Mouse (Mus musculus): ENCODE data around the gene Phf24. TPM values are rescaled to one million over a fixed set of nuclear protein-coding genes. Genes with fewer than 3 reads are reported as not detected.

Phf24 gene
- total and polyA plus RNA-seq, 3 experiments: not detected

GRCm38 (mm10) chr4:42924095-42924710 is 7.7 kb downstream of the Phf24 start:
- TF ChIP-seq MAZ (IDR thresholded peaks at IDR 0.05; ENCODE audit: low read depth, low read length): no peak
- no peak for TF ChIP-seq BHLHE40 (IDR thresholded peaks at IDR 0.05; ENCODE audit: low read depth, low read length)
- no peak for TF ChIP-seq NELFE (IDR thresholded peaks at IDR 0.05; ENCODE audit: low read depth, low read length)
- H3K4me1 ChIP-seq (ENCODE audit: control insufficient read depth in 1 of 2, insufficient read depth in 2 of 2): no peaks in the 10 kb centered on the region
- H3K9ac ChIP-seq (ENCODE audit: insufficient read depth, low read depth): no peak overlapping the region
- in situ Hi-C loops (cut with MboI; ENCODE audit: low pct_ligation_motif_present, low pct_unique_long_range_greater_than_20kb, low sequenced_read_pairs): no loop called here
- no peaks in the 10 kb centered on the region for H3K79me2 ChIP-seq (replicated peaks; ENCODE audit: control insufficient read depth, extremely low read depth, insufficient read depth, poor library complexity, severe bottlenecking)
- dilution Hi-C loops (cut with MboI; ENCODE audit: extremely low pct_ligation_motif_present, extremely low pct_unique_long_range_greater_than_20kb, low sequenced_read_pairs): no loop called here
- H3K4me2 ChIP-seq (ENCODE audit: insufficient read depth, low read depth, poor library complexity, severe bottlenecking): no peak overlapping the region
- H3K4me3 ChIP-seq (replicated peaks in 1 of 3; ENCODE audit: low read depth in 2 of 3, low read length in 2 of 3, poor library complexity in 1 of 3): no peak overlapping the region
- peaks cover 5% of the 10 kb centered on the region for H3K9me3 ChIP-seq (replicated peaks; ENCODE audit: low read length)
- no peaks in the 10 kb centered on the region for H3K36me3 ChIP-seq (replicated peaks in 1 of 2; ENCODE audit: control insufficient read depth in 1 of 2, insufficient read depth in 1 of 2, low read length in 1 of 2)
- no peak for DNase-seq (ENCODE audit: extremely low read depth)
- peaks cover 78% of the 10 kb centered on the region for H3K27me3 ChIP-seq (replicated peaks)
- H3K27ac ChIP-seq (ENCODE audit: insufficient read depth, low read depth): no peak overlapping the region

- H3K4me3 ChIP-seq (replicated peaks in 1 of 3; ENCODE audit: low read depth in 2 of 3, low read length in 2 of 3, poor library complexity in 1 of 3): no peak overlapping the region
- peaks cover 71% of the 10 kb centered on the region for H3K27me3 ChIP-seq (replicated peaks)
- no peaks in the 10 kb centered on the region for H3K79me2 ChIP-seq (replicated peaks; ENCODE audit: control insufficient read depth, extremely low read depth, insufficient read depth, poor library complexity, severe bottlenecking)
- in situ Hi-C loops (cut with MboI; ENCODE audit: low pct_ligation_motif_present, low pct_unique_long_range_greater_than_20kb, low sequenced_read_pairs) (no loop called here), dilution Hi-C loops (cut with MboI; ENCODE audit: extremely low pct_ligation_motif_present, extremely low pct_unique_long_range_greater_than_20kb, low sequenced_read_pairs) (no loop called here)
- H3K4me1 ChIP-seq (ENCODE audit: control insufficient read depth in 1 of 2, insufficient read depth in 2 of 2): no peaks in the 10 kb centered on the region
- no peak overlapping the region for H3K4me2 ChIP-seq (ENCODE audit: insufficient read depth, low read depth, poor library complexity, severe bottlenecking)
- TF ChIP-seq SMC3 (IDR thresholded peaks at IDR 0.05; ENCODE audit: low read depth, low read length) (peak; percentile 35), USF2 (conservative IDR thresholded peaks at IDR 0.05; ENCODE audit: low read depth, low read length) (no peak), TCF12 (IDR thresholded peaks at IDR 0.05; ENCODE audit: low read depth, low read length) (no peak), E2F4 (IDR thresholded peaks at IDR 0.05; ENCODE audit: insufficient replicate concordance, low read depth, low read length) (no peak), CHD1 (IDR thresholded peaks at IDR 0.05; ENCODE audit: low read depth, low read length) (no peak), RAD21 (IDR thresholded peaks at IDR 0.05; ENCODE audit: low read depth, low read length) (peak; percentile 30), CTCF (conservative IDR thresholded peaks at IDR 0.05 in 1 of 2, IDR thresholded peaks at IDR 0.05 in 1 of 2; ENCODE audit: low read depth in 2 of 2, low read length in 2 of 2) (peak; percentile 13 to 51; a peak in 3 of 4 replicates)
- no peak overlapping the region for H3K27ac ChIP-seq (ENCODE audit: insufficient read depth, low read depth)
- H3K36me3 ChIP-seq (replicated peaks in 1 of 2; ENCODE audit: control insufficient read depth in 1 of 2, insufficient read depth in 1 of 2, low read length in 1 of 2): no peaks in the 10 kb centered on the region
- H3K9ac ChIP-seq (ENCODE audit: insufficient read depth, low read depth): no peak overlapping the region
- peaks cover 5% of the 10 kb centered on the region for H3K9me3 ChIP-seq (replicated peaks; ENCODE audit: low read length)
- no peak for DNase-seq (ENCODE audit: extremely low read depth)
These were observed 11.7 kb downstream of the Phf24 start for GRCm38 (mm10) chr4:42928209-42928608.

- no peaks in the 10 kb centered on the region for H3K36me3 ChIP-seq (replicated peaks in 1 of 2; ENCODE audit: control insufficient read depth in 1 of 2, insufficient read depth in 1 of 2, low read length in 1 of 2)
- no peak overlapping the region for H3K4me2 ChIP-seq (ENCODE audit: insufficient read depth, low read depth, poor library complexity, severe bottlenecking)
- in situ Hi-C loops (cut with MboI; ENCODE audit: low pct_ligation_motif_present, low pct_unique_long_range_greater_than_20kb, low sequenced_read_pairs): no loop called here
- TF ChIP-seq ELF1 (IDR thresholded peaks at IDR 0.05; ENCODE audit: low read depth, low read length) (no peak), ETS1 (conservative IDR thresholded peaks at IDR 0.05; ENCODE audit: low read depth, low read length) (no peak), MYC (IDR thresholded peaks at IDR 0.05; ENCODE audit: low read depth, low read length) (no peak), ZNF384 (IDR thresholded peaks at IDR 0.05; ENCODE audit: low read depth, low read length) (no peak), EP300 (IDR thresholded peaks at IDR 0.05; ENCODE audit: low read length) (no peak), HCFC1 (IDR thresholded peaks at IDR 0.05; ENCODE audit: low read depth, low read length) (no peak), TBP (conservative IDR thresholded peaks at IDR 0.05; ENCODE audit: low read depth, low read length) (no peak), PAX5 (IDR thresholded peaks at IDR 0.05; ENCODE audit: low read length) (no peak), MAZ (IDR thresholded peaks at IDR 0.05; ENCODE audit: low read depth, low read length) (no peak), E2F4 (IDR thresholded peaks at IDR 0.05; ENCODE audit: insufficient replicate concordance, low read depth, low read length) (no peak), POLR2A (IDR thresholded peaks at IDR 0.05; ENCODE audit: low read depth, low read length) (no peak), MAX (IDR thresholded peaks at IDR 0.05; ENCODE audit: low read length) (no peak), ZKSCAN1 (IDR thresholded peaks at IDR 0.05; ENCODE audit: borderline replicate concordance, low read depth, low read length) (no peak), CHD2 (IDR thresholded peaks at IDR 0.05; ENCODE audit: low read length) (no peak), CTCF (conservative IDR thresholded peaks at IDR 0.05 in 1 of 2, IDR thresholded peaks at IDR 0.05 in 1 of 2; ENCODE audit: low read depth in 2 of 2, low read length in 2 of 2) (no peak), RAD21 (IDR thresholded peaks at IDR 0.05; ENCODE audit: low read depth, low read length) (no peak), USF2 (conservative IDR thresholded peaks at IDR 0.05; ENCODE audit: low read depth, low read length) (no peak), TCF12 (IDR thresholded peaks at IDR 0.05; ENCODE audit: low read depth, low read length) (no peak), USF1 (IDR thresholded peaks at IDR 0.05; ENCODE audit: low read depth, low read length) (no peak), SIN3A (IDR thresholded peaks at IDR 0.05; ENCODE audit: low read length) (no peak)
- H3K9ac ChIP-seq (ENCODE audit: insufficient read depth, low read depth): no peak overlapping the region
- dilution Hi-C loops (cut with MboI; ENCODE audit: extremely low pct_ligation_motif_present, extremely low pct_unique_long_range_greater_than_20kb, low sequenced_read_pairs): no loop called here
- H3K4me3 ChIP-seq (replicated peaks in 1 of 3; ENCODE audit: low read depth in 2 of 3, low read length in 2 of 3, poor library complexity in 1 of 3): no peak overlapping the region
- H3K27ac ChIP-seq (ENCODE audit: insufficient read depth, low read depth): no peak overlapping the region
- H3K79me2 ChIP-seq (replicated peaks; ENCODE audit: control insufficient read depth, extremely low read depth, insufficient read depth, poor library complexity, severe bottlenecking): no peaks in the 10 kb centered on the region
- no peaks in the 10 kb centered on the region for H3K4me1 ChIP-seq (ENCODE audit: control insufficient read depth in 1 of 2, insufficient read depth in 2 of 2)
- DNase-seq (ENCODE audit: extremely low read depth): no peak
- H3K9me3 ChIP-seq (replicated peaks; ENCODE audit: low read length): peaks cover 5% of the 10 kb centered on the region
- peaks cover 71% of the 10 kb centered on the region for H3K27me3 ChIP-seq (replicated peaks)
These were observed 12.5 kb downstream of the Phf24 start for GRCm38 (mm10) chr4:42928952-42929351.

All from CH12.LX (cell line).